Mouse (Mus musculus) hindbrain, embryonic 16.5 days (tissue): ENCODE measurements at regions not wholly inside any gene's neighbourhood (a gene's known extent, or its start where the extent isn't known, plus 50 kb on each side); places are given as distances from the start of the nearest gene placed in this dataset.
A peak's percentile ranks its signal among the peaks of the same experiment; 100 is the strongest.

Experiments used
- ATAC-seq: fragments of 200-750 bp; cut with Nextera tagmentation; 2 replicates; pipeline ENCODE4 v1.8.0; 2017; ENCODE audit warnings: moderate TSS enrichment, moderate library complexity
- H3K27ac ChIP-seq: fragments of 300-500 bp; sonication (generic); 2 replicates; pipeline ENCODE4 v1.5.1; 2014; ENCODE audit warnings: low read depth, mild to moderate bottlenecking, control low read depth, low read length, moderate library complexity
- H3K27me3 ChIP-seq: fragments of 300-500 bp; sonication (generic); replicated peaks from 2 replicates; pipeline ENCODE4 v1.6.1; 2014; ENCODE audit warnings: low read length; ENCODE audit not compliant: control insufficient read depth, insufficient read depth
- H3K36me3 ChIP-seq: fragments of 300-500 bp; sonication (generic); 2 replicates; pipeline ENCODE4 v1.6.1; 2014; ENCODE audit warnings: mild to moderate bottlenecking, low read length, moderate library complexity, mixed read lengths; ENCODE audit not compliant: control insufficient read depth, insufficient read depth
- H3K4me1 ChIP-seq: fragments of 300-500 bp; sonication (generic); 2 replicates; pipeline ENCODE4 v1.6.1; 2014; ENCODE audit warnings: low read depth, low read length; ENCODE audit not compliant: control insufficient read depth, insufficient read depth
- H3K4me2 ChIP-seq: fragments of 300-500 bp; sonication (generic); 2 replicates; pipeline ENCODE4 v1.6.1; 2014; ENCODE audit warnings: mild to moderate bottlenecking, low read length, control low read depth, moderate library complexity
- H3K4me3 ChIP-seq: fragments of 300-500 bp; sonication (generic); 2 replicates; pipeline ENCODE4 v1.5.1; 2014; ENCODE audit warnings: mild to moderate bottlenecking, low read length, control low read depth, moderate library complexity
- H3K9ac ChIP-seq: fragments of 300-500 bp; sonication (generic); 2 replicates; pipeline ENCODE4 v1.6.1; 2014; ENCODE audit warnings: low read depth, mild to moderate bottlenecking, control low read depth, low read length, moderate library complexity
- H3K9me3 ChIP-seq: fragments of 300-500 bp; sonication (generic); 2 replicates; pipeline ENCODE4 v1.6.1; 2014; ENCODE audit warnings: mild to moderate bottlenecking, low read length, moderate library complexity; ENCODE audit not compliant: control insufficient read depth
- WGBS: fragments of 180-500 bp; shearing (Covaris S2); extraction: QIAGEN DNeasy Blood & Tissue Kit; methylation state at CpG from one replicate; pipeline ENCODE4 v1.1.7; 2014; 5-methylcytosine and 5-hydroxymethylcytosine counted together

GRCm38 (mm10) chr10:25082930-25083329 is 155.6 kb upstream of the Arg1 start:
- no peak overlapping the region for H3K9ac ChIP-seq
- peaks cover 3% of the 10 kb centered on the region; the same call in 1 of the 2 replicates for H3K4me1 ChIP-seq
- no peak overlapping the region for H3K4me3 ChIP-seq
- no peak overlapping the region for H3K4me2 ChIP-seq
- H3K27me3 ChIP-seq: no peaks in the 10 kb centered on the region
- ATAC-seq: peak; percentile 83
- H3K9me3 ChIP-seq: no peaks in the 10 kb centered on the region
- H3K36me3 ChIP-seq: no peaks in the 10 kb centered on the region
- 53% methylated on average over 10 of the region's 10 CpGs for WGBS
- H3K27ac ChIP-seq: no peak overlapping the region

- ATAC-seq: no peak
- Histone ChIP-seq H3K9ac (no peak overlapping the region), H3K4me2 (no peak overlapping the region), H3K9me3 (no peaks in the 10 kb centered on the region), H3K36me3 (no peaks in the 10 kb centered on the region), H3K4me3 (no peak overlapping the region), H3K4me1 (no peaks in the 10 kb centered on the region), H3K27ac (no peak overlapping the region), H3K27me3 (no peaks in the 10 kb centered on the region)
- WGBS: 85% methylated on average over 2 of the region's 2 CpGs
These were observed 145.3 kb upstream of the Arg1 start for GRCm38 (mm10) chr10:25072617-25073016.

GRCm38 (mm10) chr10:25068301-25068700 is 141.0 kb upstream of the Arg1 start:
- Histone ChIP-seq H3K4me3 (no peak overlapping the region), H3K36me3 (no peaks in the 10 kb centered on the region), H3K4me1 (no peaks in the 10 kb centered on the region), H3K27ac (no peak overlapping the region), H3K27me3 (no peaks in the 10 kb centered on the region), H3K9ac (no peak overlapping the region), H3K4me2 (no peak overlapping the region), H3K9me3 (0 out of 2 replicates have a peak, but pooled peaks cover 2% of the 10 kb centered on the region)
- 39% methylated on average over 8 of the region's 8 CpGs for WGBS
- peak; percentile 54 for ATAC-seq

GRCm38 (mm10) chr10:25064701-25065362 is 137.5 kb upstream of the Arg1 start:
- Histone ChIP-seq H3K4me3 (no peak overlapping the region), H3K9ac (no peak overlapping the region), H3K27ac (no peak overlapping the region), H3K36me3 (no peaks in the 10 kb centered on the region), H3K9me3 (0 out of 2 replicates have a peak, but pooled peaks cover 2% of the 10 kb centered on the region), H3K4me2 (no peak overlapping the region), H3K27me3 (no peaks in the 10 kb centered on the region), H3K4me1 (no peaks in the 10 kb centered on the region)
- ATAC-seq: no peak
- WGBS: 95% methylated on average over 6 of the region's 6 CpGs

DNA sequence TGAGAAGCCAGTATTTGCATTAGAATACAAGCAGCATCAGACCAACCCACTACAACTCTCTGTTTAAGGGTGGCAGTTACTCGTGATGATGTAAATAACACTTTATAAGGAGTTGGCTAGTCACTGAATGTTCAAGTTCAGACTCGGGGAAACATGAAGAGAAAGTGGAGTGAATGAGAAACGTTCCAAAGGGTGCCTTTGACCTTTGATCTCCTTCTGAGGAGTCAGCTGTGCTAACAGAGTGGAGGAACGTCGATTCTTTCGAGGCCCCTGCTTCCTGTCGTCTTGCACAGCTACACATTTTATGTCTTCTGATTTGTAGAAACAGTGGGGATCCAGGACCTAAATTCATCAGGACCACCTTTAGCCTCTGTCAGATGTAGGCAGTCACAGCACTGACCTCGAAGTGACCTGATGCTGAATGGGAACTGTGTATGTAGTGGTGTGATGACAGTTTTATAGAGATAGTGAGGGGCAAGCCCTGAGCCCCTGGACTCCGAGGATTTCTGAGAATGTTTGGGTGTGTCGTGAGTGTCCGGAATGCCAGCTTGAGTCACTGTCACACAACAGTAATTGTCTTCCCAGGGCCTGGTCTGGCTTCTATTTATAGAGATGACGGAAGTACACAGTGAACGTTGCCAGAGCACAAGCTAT is 134.2 kb upstream of the Arg1 start:
- H3K4me3 ChIP-seq: no peak overlapping the region
- no peak for ATAC-seq

GRCm38 (mm10) chr10:25058694-25059093 is 131.4 kb upstream of the Arg1 start:
- no peaks in the 10 kb centered on the region for H3K36me3 ChIP-seq
- no peak overlapping the region for H3K4me2 ChIP-seq
- WGBS: 82% methylated on average over 11 of the region's 11 CpGs
- no peak overlapping the region for H3K27ac ChIP-seq
- H3K27me3 ChIP-seq: no peaks in the 10 kb centered on the region
- H3K4me1 ChIP-seq: no peaks in the 10 kb centered on the region
- no peaks in the 10 kb centered on the region for H3K9me3 ChIP-seq
- H3K4me3 ChIP-seq: no peak overlapping the region
- no peak overlapping the region for H3K9ac ChIP-seq
- no peak for ATAC-seq

More for the DNA sequence above, 134.2 kb upstream of the Arg1 start:
- H3K9ac ChIP-seq: no peak overlapping the region
- H3K27ac ChIP-seq: no peak overlapping the region
- no peak overlapping the region for H3K4me2 ChIP-seq
- no peaks in the 10 kb centered on the region for H3K36me3 ChIP-seq
- 47% methylated on average over 13 of the region's 13 CpGs for WGBS
- no peaks in the 10 kb centered on the region for H3K27me3 ChIP-seq
- 0 out of 2 replicates have a peak, but pooled peaks cover 2% of the 10 kb centered on the region for H3K9me3 ChIP-seq
- H3K4me1 ChIP-seq: no peaks in the 10 kb centered on the region

- no peak for ATAC-seq
- Histone ChIP-seq H3K9me3 (no peaks in the 10 kb centered on the region), H3K9ac (no peak overlapping the region), H3K27ac (no peak overlapping the region), H3K4me3 (no peak overlapping the region), H3K36me3 (no peaks in the 10 kb centered on the region), H3K27me3 (no peaks in the 10 kb centered on the region), H3K4me1 (no peaks in the 10 kb centered on the region), H3K4me2 (no peak overlapping the region)
- 63% methylated on average over 3 of the region's 3 CpGs for WGBS
These were observed 124.7 kb upstream of the Arg1 start for GRCm38 (mm10) chr10:25051998-25052397.

- Histone ChIP-seq H3K27ac (no peak overlapping the region), H3K9ac (no peak overlapping the region), H3K9me3 (no peaks in the 10 kb centered on the region), H3K27me3 (no peaks in the 10 kb centered on the region), H3K4me1 (no peaks in the 10 kb centered on the region), H3K36me3 (no peaks in the 10 kb centered on the region), H3K4me2 (no peak overlapping the region), H3K4me3 (no peak overlapping the region)
- WGBS: 78% methylated on average over 5 of the region's 5 CpGs
- ATAC-seq: no peak
These were observed 124.1 kb upstream of the Arg1 start for GRCm38 (mm10) chr10:25051368-25051874.

DNA sequence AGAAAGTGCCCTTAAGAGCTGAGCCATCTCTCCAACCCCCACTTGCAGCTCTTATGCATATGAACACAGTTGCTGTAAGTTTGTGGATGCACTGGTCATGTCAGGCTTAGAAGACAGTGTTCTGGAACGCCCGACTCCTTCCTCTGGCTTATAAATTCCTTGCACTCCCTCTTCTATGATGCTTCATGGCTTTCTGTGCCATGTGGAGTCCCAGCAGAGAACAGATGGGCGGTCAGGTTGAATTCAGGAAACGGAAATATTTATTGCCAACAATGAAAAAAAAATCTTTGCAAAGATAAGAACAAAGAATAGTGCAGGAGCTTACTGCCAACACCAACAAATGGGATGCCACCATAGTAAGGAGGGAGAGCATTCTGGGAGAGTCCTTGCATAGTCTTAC is 113.9 kb upstream of the Arg1 start:
- Histone ChIP-seq H3K27me3 (no peaks in the 10 kb centered on the region), H3K4me1 (no peaks in the 10 kb centered on the region), H3K4me3 (no peak overlapping the region), H3K36me3 (no peaks in the 10 kb centered on the region), H3K9me3 (no peaks in the 10 kb centered on the region), H3K27ac (no peak overlapping the region), H3K9ac (no peak overlapping the region), H3K4me2 (no peak overlapping the region)
- WGBS: 88% methylated on average over 4 of the region's 4 CpGs
- no peak for ATAC-seq
